Mouse (Mus musculus): ENCODE measurements at regions not wholly inside any gene's neighbourhood (a gene's known extent, or its start where the extent isn't known, plus 50 kb on each side); places are given as distances from the start of the nearest gene placed in this dataset.
A peak's percentile ranks its signal among the peaks of the same experiment; 100 is the strongest.

GRCm38 (mm10) chrX:117953669-117954068 is 473.4 kb upstream of the Tgif2lx2 start:
- no peak for TF ChIP-seq CTCF (IDR thresholded peaks at IDR 0.05; ENCODE audit: low read depth)
- Histone ChIP-seq H3K9me3 (ENCODE audit: low read length) (no peaks in the 10 kb centered on the region), H3K4me2 (ENCODE audit: low read depth, low read length) (no peak overlapping the region), H3K36me3 (ENCODE audit: insufficient read depth, low read length) (no peaks in the 10 kb centered on the region), H3K27ac (no peak overlapping the region), H3K4me1 (ENCODE audit: insufficient read depth, low read length) (no peaks in the 10 kb centered on the region), H3K9ac (replicated peaks; ENCODE audit: low read length) (no peak overlapping the region), H3K4me3 (ENCODE audit: low read length) (no peak overlapping the region), H3K27me3 (ENCODE audit: insufficient read depth, low read length) (no peaks in the 10 kb centered on the region)
- ATAC-seq (no peak), DNase-seq (ENCODE audit: low spot score) (no peak)
- WGBS, result 45% methylated on average over 1 of the region's 1 CpGs

- Histone ChIP-seq H3K9ac (replicated peaks; ENCODE audit: low read length) (no peak overlapping the region), H3K36me3 (ENCODE audit: insufficient read depth, low read length) (no peaks in the 10 kb centered on the region), H3K4me1 (ENCODE audit: insufficient read depth, low read length) (no peaks in the 10 kb centered on the region), H3K27ac (no peak overlapping the region), H3K4me3 (ENCODE audit: low read length) (no peak overlapping the region), H3K4me2 (ENCODE audit: low read depth, low read length) (no peak overlapping the region), H3K27me3 (ENCODE audit: insufficient read depth, low read length) (no peaks in the 10 kb centered on the region), H3K9me3 (ENCODE audit: low read length) (no peaks in the 10 kb centered on the region)
- TF ChIP-seq CTCF (IDR thresholded peaks at IDR 0.05; ENCODE audit: low read depth), result no peak
- WGBS, result 70% methylated on average over 1 of the region's 1 CpGs
- ATAC-seq (no peak), DNase-seq (ENCODE audit: low spot score) (peak; percentile 1)
Observed at GRCm38 (mm10) chrX:117955814-117956213, 471.2 kb upstream of the Tgif2lx2 start.

- no peak for DNase-seq (ENCODE audit: low spot score)
- Histone ChIP-seq H3K4me1 (ENCODE audit: insufficient read depth, low read length) (no peaks in the 10 kb centered on the region), H3K4me2 (ENCODE audit: low read depth, low read length) (no peak overlapping the region), H3K9me3 (ENCODE audit: low read length) (no peaks in the 10 kb centered on the region), H3K36me3 (ENCODE audit: insufficient read depth, low read length) (no peaks in the 10 kb centered on the region), H3K27ac (no peak overlapping the region), H3K9ac (replicated peaks; ENCODE audit: low read length) (no peak overlapping the region), H3K4me3 (ENCODE audit: low read length) (no peak overlapping the region), H3K27me3 (ENCODE audit: insufficient read depth, low read length) (no peaks in the 10 kb centered on the region)
- no peak for ATAC-seq
- TF ChIP-seq CTCF (IDR thresholded peaks at IDR 0.05; ENCODE audit: low read depth), result no peak
Observed at GRCm38 (mm10) chrX:117989899-117990298, 437.1 kb upstream of the Tgif2lx2 start.

Measured in hindbrain, postnatal 0 days (tissue).